Mouse (Mus musculus): Measurements from ENCODE around the gene Erich2. TPM values are rescaled to one million over a fixed set of nuclear protein-coding genes. Genes with fewer than 3 reads are reported as not detected.

Gene Erich2
- under 1 TPM in 1 of 2 experiments, not detected in 1; 0.23 TPM for total RNA-seq (2021)
- long read RNA-seq, experiment 1 = 0 reads
- long read RNA-seq, experiment 2, partial matches to known transcripts = 0 of 2 reads
- long read RNA-seq, experiment 2, other reads (novel, unspliced or antisense) = 2 of 2 reads

DNA sequence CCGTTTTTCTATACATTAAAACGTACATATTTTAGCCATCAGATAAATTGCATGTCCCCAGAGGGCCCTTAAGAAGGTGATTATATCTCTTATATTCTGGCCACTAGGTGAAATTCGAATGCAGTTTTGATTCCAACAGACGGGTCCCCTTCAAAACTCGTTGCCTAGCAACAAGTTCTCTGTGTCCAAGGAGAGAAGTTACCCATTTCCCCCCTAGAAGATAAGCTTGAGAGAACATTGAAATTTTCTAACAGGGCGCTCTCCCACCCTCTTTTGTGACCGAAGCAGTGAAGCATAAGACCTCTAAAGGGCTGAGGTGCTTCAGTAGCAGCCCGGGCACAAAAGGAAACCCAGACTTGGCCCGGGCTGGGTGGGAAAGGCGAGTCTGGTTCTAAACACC, at the start of gene Erich2:
TSS of gene Erich2 (plus strand) at position 324 of the 400 bp plus-strand sequence.
- no peak for DNase-seq (ENCODE audit: low spot score in 2 of 2)

DNA sequence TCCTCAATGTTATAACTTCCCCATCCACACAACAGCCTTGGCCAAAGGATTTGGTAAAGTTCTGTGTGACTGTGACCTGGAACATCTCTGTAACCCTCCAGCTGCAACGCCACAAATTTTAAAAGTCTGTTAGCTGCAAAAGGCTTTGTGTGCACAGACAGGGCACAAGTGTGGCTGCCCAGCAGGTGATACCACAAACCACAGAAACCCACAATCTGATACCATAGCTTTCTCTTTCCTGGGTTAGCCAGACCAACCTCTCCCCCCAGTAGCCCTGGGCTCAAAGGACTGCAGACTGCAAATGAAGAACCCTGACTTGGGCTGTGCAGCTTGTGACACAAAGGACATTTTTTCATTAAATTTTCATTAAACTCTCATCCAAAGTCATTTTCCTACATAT, 45.0 kb upstream of the Erich2 start:
- no peak for DNase-seq (ENCODE audit: low spot score in 2 of 2)

DNA sequence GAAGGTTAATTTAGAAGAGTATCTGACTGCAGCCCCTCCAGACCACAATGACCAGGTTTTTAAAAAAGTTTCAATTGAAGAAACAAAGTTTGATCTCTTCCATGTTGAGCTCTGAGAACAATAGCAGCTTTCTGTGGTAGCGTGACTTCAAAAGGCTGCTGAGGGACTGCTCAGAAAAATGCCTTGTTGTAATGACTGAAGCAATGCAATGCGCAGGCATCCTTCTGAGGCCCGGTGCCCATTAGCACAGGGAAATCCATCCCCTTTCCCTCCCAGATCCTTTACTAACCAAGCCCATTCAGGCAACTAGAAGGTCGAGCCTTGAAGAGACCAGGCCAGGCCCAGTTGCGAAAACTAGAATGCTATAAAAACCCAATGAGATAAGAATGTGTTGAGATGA, 37.5 kb upstream of the Erich2 start:
- DNase-seq (ENCODE audit: low spot score in 2 of 2) = no peak

GRCm38 (mm10) chr2:70471861-70472620, 36.6 kb upstream of the Erich2 start:
- peak; percentile 35 to 37 for DNase-seq (ENCODE audit: low spot score in 2 of 2)

DNA sequence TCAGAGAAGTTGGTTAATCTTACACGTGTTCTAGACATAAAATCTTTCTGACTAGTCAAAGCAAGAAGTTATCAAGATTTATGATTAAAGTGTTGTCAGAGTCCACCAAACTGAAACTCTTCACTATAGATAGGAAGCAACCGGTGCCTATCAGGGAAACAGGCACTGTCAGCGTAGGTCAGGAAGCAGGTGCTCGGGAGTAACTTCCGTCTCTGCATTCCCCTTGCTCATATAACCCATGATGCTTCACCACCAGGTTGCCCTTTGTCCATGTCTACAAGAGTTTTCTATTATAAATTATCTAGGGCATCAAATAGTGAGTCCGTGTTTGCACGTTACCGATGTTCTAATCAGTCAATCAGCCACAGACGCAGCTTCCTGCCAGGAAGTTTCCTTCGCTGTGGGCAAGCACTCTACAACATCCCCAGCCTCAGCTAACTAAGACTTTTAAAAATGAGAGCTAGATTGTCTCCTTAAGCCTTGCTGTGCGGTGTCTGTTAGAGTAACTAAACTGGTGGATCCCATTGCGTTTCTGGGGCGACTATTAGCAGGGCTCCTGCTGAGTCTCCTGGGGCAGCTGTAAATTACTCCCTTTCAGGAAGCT, 10.8 kb upstream of the Erich2 start:
- no peak for DNase-seq (ENCODE audit: low spot score in 2 of 2)

GRCm38 (mm10) chr2:70503436-70503835, 5.2 kb upstream of the Erich2 start:
- no peak for DNase-seq (ENCODE audit: low spot score in 2 of 2)

DNA sequence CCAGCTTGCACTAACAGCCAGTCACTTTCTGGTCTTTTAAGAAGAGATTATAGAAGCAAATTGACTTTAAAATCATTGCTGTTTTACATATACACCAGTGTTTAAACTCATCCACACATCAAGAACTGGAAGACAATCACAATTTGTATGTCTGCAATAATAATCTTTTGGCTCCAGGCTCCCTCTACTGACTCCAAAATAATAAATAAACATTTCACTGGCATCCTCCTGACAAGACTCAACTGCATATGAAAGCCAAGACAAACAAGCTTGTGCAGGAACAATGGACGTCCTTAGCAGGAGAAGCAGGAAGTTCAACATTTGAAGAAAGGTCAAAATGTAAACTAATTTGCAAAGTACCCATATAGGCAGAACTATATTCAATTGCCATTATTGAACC, 3.4 kb upstream of the Erich2 start:
- no peak for DNase-seq (ENCODE audit: low spot score in 2 of 2)

DNA sequence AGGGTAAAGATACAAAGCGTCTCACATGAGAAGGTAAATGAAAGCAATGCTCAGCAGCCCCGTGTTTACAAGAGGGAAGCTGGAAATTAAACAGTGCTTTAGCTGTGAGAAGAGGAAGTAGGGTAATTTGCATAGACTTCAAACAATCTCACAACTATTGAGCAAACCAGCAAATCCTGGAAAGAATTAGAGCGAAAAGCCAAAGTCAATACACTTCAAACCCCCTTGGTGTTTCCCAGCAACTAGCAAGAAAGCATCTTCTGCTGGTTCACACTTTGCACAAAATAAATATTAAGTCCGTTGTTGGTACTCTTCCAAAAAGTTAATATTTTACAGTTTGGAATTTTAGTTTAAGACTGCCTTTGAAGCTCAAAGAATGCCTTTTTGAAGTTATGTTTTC, 2.7 kb upstream of the Erich2 start:
- no peak for DNase-seq (ENCODE audit: low spot score in 2 of 2)

DNA sequence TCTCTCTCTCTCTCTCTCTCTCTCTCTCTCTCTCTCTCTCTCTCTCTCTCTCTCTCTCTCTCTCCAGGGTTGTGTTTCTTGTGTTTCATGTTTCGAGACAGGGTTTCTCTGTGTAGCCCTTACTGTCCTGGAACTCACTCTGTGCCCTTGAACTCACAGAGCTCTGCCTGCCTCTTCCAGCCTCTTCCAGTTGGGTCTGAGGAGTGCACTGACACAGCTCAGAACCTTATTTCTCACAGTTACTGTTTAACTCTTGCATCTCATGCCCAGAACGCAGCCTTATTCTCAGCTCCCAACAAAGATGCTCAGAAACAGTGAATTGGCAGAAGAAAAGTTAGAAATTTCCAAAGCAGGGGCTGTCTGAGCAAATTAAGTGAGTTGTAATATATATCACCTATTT, 2.2 kb upstream of the Erich2 start:
- DNase-seq (ENCODE audit: low spot score in 2 of 2) = no peak

- DNase-seq (ENCODE audit: low spot score in 2 of 2) = peak; percentile 77 to 83
Observed at GRCm38 (mm10) chr2:70509021-70509632, 508 bp downstream of the Erich2 start.

DNA sequence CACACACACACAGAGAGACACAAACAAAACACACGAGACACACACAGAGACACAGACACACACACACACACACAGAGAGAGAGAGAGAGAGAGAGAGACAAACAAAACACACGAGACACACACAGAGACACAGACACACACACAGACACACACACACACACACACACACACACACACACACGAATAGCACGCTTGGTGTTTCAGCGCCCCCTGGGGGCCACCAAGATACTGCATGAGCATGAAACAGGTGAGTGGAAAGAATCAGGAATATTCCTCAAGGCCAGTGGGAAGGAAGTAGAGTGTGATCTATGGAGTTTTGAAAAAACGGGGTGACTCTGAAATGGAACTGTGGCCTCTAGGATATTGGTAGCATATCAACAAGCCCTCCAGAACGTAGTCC, 29.7 kb downstream of the Erich2 start:
- DNase-seq (ENCODE audit: low spot score in 2 of 2) = peak; percentile 43 to 66

GRCm38 (mm10) chr2:70550671-70551070, 42.1 kb downstream of the Erich2 start:
- no peak for DNase-seq (ENCODE audit: low spot score in 2 of 2)

DNA sequence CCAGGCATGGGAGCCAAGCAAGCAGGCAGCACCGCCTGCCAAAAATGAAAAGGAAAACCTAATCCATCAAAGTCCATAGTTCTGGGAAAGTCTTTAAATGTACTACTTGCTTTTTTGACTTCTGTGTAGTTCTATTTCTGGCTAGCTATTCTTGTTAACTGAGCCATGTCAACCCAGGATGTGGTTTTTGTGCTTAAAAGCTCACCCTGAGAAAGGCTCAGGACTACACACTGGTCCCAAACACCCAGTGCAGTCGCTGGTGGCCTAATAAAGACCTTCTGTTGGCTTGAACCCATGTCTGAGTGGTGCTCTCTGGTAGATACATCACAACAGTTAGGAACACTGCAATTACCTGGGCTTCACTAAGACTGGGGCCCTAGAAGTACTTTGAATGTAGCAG, 42.8 kb downstream of the Erich2 start:
- no peak for DNase-seq (ENCODE audit: low spot score in 2 of 2)

- DNase-seq (ENCODE audit: low spot score in 2 of 2) = no peak
Observed at GRCm38 (mm10) chr2:70552067-70552598, 43.5 kb downstream of the Erich2 start.

DNA sequence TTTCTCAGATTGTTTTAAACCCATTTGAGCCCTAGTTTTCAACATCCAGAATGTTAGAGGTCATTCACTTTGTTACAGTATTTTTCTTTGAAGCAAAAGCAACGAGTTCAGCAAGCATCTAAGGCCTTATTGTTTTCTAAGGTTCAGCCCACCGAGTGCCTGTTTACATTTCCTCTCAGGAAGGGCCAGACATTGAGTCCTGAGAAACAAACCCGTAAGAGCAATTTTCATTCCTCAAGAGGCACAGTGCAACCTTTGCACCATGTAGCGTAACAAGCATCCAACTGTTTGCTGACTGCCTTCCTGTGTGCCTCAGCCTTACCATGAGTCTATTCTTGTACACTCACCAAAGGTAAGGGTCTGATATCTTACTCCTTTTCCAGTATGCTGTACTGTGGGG, 44.2 kb downstream of the Erich2 start, which contains the start of gene Gad1:
TSS of gene Gad1 (plus strand) at position 301 of the 400 bp plus-strand sequence.
- DNase-seq (ENCODE audit: low spot score in 2 of 2) = no peak

- DNase-seq (ENCODE audit: low spot score in 2 of 2) = no peak
Observed at GRCm38 (mm10) chr2:70553826-70554225, 45.2 kb downstream of the Erich2 start.

DNA sequence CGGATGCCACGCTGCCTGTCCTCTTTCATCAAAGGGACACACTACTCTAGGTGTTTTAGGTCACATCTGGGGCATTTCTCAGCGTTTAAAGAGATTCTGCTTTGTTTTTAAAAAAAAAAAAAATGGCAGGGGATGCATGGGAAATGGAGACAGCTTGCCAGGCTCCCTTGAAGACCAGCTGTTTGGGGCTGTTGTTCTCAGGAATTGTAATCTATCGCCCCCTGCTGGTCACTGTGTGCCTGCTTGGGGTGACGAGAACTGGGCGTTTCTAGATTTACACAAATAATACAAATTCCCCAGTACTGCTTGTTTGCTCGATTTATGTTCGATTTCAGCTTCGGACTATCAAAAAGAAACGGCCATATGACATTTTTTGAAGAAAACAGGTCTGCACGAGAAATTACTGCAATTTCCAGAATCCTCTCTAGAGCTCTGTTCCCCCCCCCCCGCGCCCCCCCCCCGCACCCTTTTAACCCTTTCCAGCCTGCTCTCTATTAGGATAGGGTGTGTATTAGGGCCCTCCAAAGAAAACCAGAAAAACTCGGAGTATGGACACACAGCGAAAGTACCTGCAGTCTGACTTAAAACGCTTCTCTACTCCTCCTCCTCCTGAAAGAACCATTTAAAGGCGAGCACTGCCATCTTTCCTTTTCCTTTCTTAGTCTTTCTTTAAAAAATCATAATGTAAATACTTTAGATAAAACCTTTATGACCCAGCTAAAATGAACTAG, 49.7 kb downstream of the Erich2 start:
- DNase-seq (ENCODE audit: low spot score in 2 of 2) = peak; percentile 66 to 79

- DNase-seq (ENCODE audit: low spot score in 2 of 2) = no peak
Observed at GRCm38 (mm10) chr2:70558843-70559451, 50.3 kb downstream of the Erich2 start.

DNA sequence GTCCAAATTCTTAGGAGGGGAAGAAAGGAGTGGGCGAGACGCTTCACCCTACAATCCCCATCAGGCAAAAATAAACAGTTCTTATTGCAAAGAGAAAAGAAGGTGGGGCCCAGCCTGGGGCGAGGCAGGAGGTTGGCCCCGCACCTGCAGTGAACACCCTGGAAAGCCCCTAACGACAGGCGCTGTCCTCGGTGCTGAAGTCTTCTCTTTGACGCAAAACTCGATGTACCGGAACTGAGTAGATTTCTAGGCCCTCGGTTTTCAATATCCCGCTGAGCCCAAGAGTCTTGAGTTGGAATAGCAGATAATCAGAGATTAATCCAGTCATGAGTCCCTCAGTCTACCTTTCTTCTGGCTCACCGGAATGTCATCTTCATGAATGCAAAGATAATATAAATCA, 50.9 kb downstream of the Erich2 start:
- DNase-seq (ENCODE audit: low spot score in 2 of 2) = peak; percentile 62 to 68

DNA sequence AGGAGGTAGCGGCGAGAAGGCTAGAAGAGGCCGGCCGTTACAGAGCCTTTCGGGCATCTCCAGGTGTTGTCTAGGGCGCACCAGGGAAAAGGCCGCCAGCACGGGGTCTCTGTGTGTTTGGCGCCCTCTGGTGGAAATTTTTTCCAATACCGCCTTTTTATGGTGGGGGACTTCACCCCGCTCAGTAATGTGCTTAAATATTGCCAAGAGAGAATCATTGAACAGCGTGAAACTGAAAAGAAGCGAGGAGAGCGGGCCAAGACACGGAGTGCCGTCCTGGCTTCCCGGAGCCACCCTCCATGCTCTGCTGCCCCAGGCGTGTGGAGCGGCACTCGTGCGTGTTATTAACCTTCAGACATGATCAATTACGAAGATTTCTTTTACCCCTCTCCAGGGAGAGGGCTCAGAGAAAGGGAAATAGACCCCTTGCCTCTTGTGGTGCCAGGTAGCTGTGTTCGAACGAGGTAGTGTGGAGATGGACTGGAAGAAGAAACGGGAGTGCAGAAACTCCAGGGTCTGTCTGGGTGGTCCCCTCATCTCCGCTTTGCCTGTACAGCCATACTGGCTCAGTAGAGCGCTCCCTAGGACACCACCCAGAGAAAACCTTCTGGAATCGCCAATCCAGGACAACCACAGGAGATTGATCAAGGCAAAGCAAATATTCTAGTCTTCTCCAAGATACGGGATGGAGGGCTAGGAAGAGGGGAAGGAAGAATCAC, 52.6 kb downstream of the Erich2 start:
- peak; percentile 47 to 61 for DNase-seq (ENCODE audit: low spot score in 2 of 2)

Measured in adrenal gland, adult 18-20 months (tissue).